Mouse (Mus musculus) small intestine, adult 2 months (tissue): Measurements from ENCODE around the gene Pkp3.

ENCODE experiments used
- CTCF ChIP-seq: fragments of 200-500 bp; IDR thresholded peaks from 2 replicates; pipeline ENCODE4 v1.5.1; 2012; ENCODE audit warnings: low read depth, mild to moderate bottlenecking, control low read depth, inconsistent platforms, low read length, moderate library complexity, mixed read lengths; ENCODE audit not compliant: insufficient replicate concordance, insufficient read length; ENCODE audit errors: extremely low read depth
- POLR2A ChIP-seq: fragments of 200-500 bp; IDR thresholded peaks from 2 replicates; pipeline ENCODE4 v1.6.1; 2012; ENCODE audit warnings: low read depth, mild to moderate bottlenecking, control low read depth, inconsistent platforms, low read length, moderate library complexity

GRCm38 (mm10) chr7:141117636-141118035, 39.6 kb downstream of the Pkp3 start, which contains the start of gene Ano9:
- TF ChIP-seq CTCF (no peak), POLR2A (peak; percentile 84)
